Mouse (Mus musculus): ENCODE results near the gene Vdac1. TPM values are rescaled to one million over a fixed set of nuclear protein-coding genes. Genes with fewer than 3 reads are reported as not detected.

Vdac1 gene
- polyA plus RNA-seq (2012; ENCODE audit: insufficient read depth, insufficient read length, missing spikeins): 116 and 118 TPM in 2 replicates

DNA sequence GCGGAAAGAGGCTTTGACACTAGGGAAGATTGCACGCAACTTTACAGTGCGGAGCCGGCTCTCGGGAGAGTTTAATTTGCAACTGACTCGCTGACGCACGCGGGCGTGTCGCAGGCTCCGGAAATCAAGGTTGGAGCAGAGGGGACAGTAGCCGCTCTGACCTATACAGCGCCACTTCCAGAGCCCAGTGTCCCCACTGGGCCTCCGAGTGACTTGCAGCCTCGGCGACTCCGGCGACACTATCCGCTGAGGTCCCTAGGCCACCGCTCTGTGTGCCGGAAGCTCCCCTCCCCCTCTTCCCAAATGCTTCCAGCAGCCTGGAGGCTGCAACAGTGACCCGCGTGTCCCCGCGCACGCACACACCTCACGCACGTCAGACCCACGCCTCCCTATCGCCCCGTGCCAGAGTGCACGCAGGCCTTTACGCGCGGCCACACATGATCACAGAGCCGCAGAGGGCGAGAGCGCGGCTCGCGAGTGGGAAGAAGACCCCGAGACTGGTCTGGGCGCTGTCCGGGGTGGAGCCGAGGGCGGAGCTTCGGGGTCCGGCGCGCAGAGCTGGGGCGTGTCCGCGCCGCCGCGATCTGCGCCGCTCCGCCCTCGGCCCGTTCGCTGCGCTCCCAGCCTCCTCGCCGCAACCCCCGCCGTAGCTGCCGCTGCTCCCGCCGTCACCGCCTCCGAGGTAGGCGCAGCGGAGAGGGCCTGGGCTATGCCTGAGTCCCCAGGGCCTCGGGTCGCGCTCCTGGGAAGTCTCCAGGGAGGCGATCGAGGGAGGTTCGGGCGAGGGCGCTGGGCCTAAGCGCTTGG lies at the start of gene Vdac1:
Gene Vdac1, plus strand, starts transcription at position 390 of the 807 bp plus-strand sequence.
- H3K4me1 ChIP-seq (ENCODE audit: control insufficient read depth, insufficient read depth, low read length): peaks cover 25% of the 10 kb centered on the region
- TF ChIP-seq CTCF (IDR thresholded peaks at IDR 0.05; ENCODE audit: low read depth, low read length): no peak
- no peak for TF ChIP-seq POLR2A (IDR thresholded peaks at IDR 0.05; ENCODE audit: borderline replicate concordance, low read depth, low read length)
- peak within 1 kb of the TSS; percentile 98 for H3K4me3 ChIP-seq (ENCODE audit: insufficient read depth, low read length)
- peak within 1 kb of the TSS; percentile 96 for H3K27ac ChIP-seq (ENCODE audit: insufficient read depth, low read depth, low read length)

- Histone ChIP-seq H3K27ac (ENCODE audit: insufficient read depth, low read depth, low read length) (no peak overlapping the region), H3K4me3 (ENCODE audit: insufficient read depth, low read length) (no peak overlapping the region), H3K4me1 (ENCODE audit: control insufficient read depth, insufficient read depth, low read length) (no peaks in the 10 kb centered on the region)
- TF ChIP-seq POLR2A (IDR thresholded peaks at IDR 0.05; ENCODE audit: borderline replicate concordance, low read depth, low read length): no peak
- no peak for TF ChIP-seq CTCF (IDR thresholded peaks at IDR 0.05; ENCODE audit: low read depth, low read length)
Measured at GRCm38 (mm10) chr11:52314102-52314793, 46.4 kb upstream of the Vdac1 start.

DNA sequence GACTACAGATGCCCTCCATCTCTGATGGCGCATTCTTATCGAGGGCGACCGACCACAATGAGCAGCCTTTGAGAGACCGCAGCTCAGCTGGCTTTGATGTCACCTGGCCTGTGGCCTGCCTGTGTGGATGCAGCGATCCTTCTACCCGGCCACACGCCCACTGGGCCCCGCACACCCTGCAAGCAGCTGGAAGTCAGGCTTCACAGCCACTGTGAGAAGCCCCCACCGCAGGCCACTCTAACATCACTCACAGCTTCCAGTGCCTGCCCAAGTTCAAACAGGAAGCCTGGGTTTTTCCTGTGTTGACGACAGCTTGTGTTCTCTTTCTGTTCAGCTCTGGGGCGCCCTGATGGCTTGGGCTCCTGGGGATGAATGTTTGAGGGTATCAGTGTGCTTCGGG lies 42.2 kb upstream of the Vdac1 start:
- H3K27ac ChIP-seq (ENCODE audit: insufficient read depth, low read depth, low read length): no peak overlapping the region
- no peak overlapping the region for H3K4me3 ChIP-seq (ENCODE audit: insufficient read depth, low read length)
- TF ChIP-seq CTCF (IDR thresholded peaks at IDR 0.05; ENCODE audit: low read depth, low read length) (no peak), POLR2A (IDR thresholded peaks at IDR 0.05; ENCODE audit: borderline replicate concordance, low read depth, low read length) (no peak)
- no peaks in the 10 kb centered on the region for H3K4me1 ChIP-seq (ENCODE audit: control insufficient read depth, insufficient read depth, low read length)

DNA sequence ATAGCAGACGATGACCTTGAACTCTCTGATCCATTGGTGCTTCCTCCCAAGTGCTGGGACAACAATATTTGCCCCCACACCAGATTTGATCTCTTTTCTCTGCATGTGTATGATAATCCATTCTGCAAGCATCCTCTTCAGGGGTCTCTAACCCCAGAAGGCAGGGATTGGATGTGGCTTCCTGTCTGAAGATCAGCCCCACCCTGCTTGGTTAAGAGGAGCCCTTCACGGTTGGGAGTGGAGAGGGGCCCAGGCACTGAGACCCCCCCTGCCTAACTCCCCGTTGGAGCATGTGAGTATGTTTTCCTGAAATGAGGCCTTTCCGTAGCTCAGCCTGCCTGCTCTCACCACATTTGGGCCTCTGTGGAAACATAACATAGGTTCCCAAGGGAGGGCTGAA lies 41.0 kb upstream of the Vdac1 start:
- no peak overlapping the region for H3K27ac ChIP-seq (ENCODE audit: insufficient read depth, low read depth, low read length)
- TF ChIP-seq CTCF (IDR thresholded peaks at IDR 0.05; ENCODE audit: low read depth, low read length) (no peak), POLR2A (IDR thresholded peaks at IDR 0.05; ENCODE audit: borderline replicate concordance, low read depth, low read length) (no peak)
- H3K4me3 ChIP-seq (ENCODE audit: insufficient read depth, low read length): no peak overlapping the region
- H3K4me1 ChIP-seq (ENCODE audit: control insufficient read depth, insufficient read depth, low read length): no peaks in the 10 kb centered on the region

GRCm38 (mm10) chr11:52320529-52320928 lies 40.1 kb upstream of the Vdac1 start:
- TF ChIP-seq POLR2A (IDR thresholded peaks at IDR 0.05; ENCODE audit: borderline replicate concordance, low read depth, low read length): no peak
- TF ChIP-seq CTCF (IDR thresholded peaks at IDR 0.05; ENCODE audit: low read depth, low read length): no peak
- H3K4me1 ChIP-seq (ENCODE audit: control insufficient read depth, insufficient read depth, low read length): no peaks in the 10 kb centered on the region
- H3K27ac ChIP-seq (ENCODE audit: insufficient read depth, low read depth, low read length): no peak overlapping the region
- no peak overlapping the region for H3K4me3 ChIP-seq (ENCODE audit: insufficient read depth, low read length)

DNA sequence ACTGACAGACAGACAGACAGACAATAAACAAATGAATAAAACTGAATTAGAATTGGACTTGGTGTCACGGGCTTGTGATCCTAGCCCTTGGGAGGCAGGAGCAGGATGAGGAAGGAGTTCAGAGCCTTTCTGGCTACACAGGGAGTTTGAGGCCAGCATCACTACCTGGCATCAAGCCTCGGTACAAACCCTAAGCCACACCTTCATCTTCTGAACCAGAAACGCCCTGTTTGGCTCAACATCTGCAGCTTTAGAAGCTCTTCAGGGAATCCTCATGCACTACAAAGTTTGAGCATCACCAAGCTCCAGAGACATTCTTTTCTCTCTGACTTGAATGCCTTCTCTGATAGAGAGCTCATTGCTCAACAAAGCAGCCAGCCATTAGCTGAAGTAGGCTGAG lies 39.1 kb upstream of the Vdac1 start:
- TF ChIP-seq CTCF (IDR thresholded peaks at IDR 0.05; ENCODE audit: low read depth, low read length) (no peak), POLR2A (IDR thresholded peaks at IDR 0.05; ENCODE audit: borderline replicate concordance, low read depth, low read length) (no peak)
- Histone ChIP-seq H3K4me1 (ENCODE audit: control insufficient read depth, insufficient read depth, low read length) (no peaks in the 10 kb centered on the region), H3K27ac (ENCODE audit: insufficient read depth, low read depth, low read length) (no peak overlapping the region), H3K4me3 (ENCODE audit: insufficient read depth, low read length) (no peak overlapping the region)

- TF ChIP-seq POLR2A (IDR thresholded peaks at IDR 0.05; ENCODE audit: borderline replicate concordance, low read depth, low read length) (no peak), CTCF (IDR thresholded peaks at IDR 0.05; ENCODE audit: low read depth, low read length) (no peak)
- Histone ChIP-seq H3K4me3 (ENCODE audit: insufficient read depth, low read length) (no peak overlapping the region), H3K27ac (ENCODE audit: insufficient read depth, low read depth, low read length) (no peak overlapping the region)
Measured at GRCm38 (mm10) chr11:52324442-52325367, 36.0 kb upstream of the Vdac1 start.

GRCm38 (mm10) chr11:52327313-52327712 lies 33.3 kb upstream of the Vdac1 start:
- no peak overlapping the region for H3K27ac ChIP-seq (ENCODE audit: insufficient read depth, low read depth, low read length)
- TF ChIP-seq POLR2A (IDR thresholded peaks at IDR 0.05; ENCODE audit: borderline replicate concordance, low read depth, low read length) (no peak), CTCF (IDR thresholded peaks at IDR 0.05; ENCODE audit: low read depth, low read length) (no peak)

More at GRCm38 (mm10) chr11:52324442-52325367, 36.0 kb upstream of the Vdac1 start:
- no peaks in the 10 kb centered on the region for H3K4me1 ChIP-seq (ENCODE audit: control insufficient read depth, insufficient read depth, low read length)

GRCm38 (mm10) chr11:52332421-52333118 lies 28.1 kb upstream of the Vdac1 start:
- TF ChIP-seq CTCF (IDR thresholded peaks at IDR 0.05; ENCODE audit: low read depth, low read length) (no peak), POLR2A (IDR thresholded peaks at IDR 0.05; ENCODE audit: borderline replicate concordance, low read depth, low read length) (no peak)
- Histone ChIP-seq H3K4me1 (ENCODE audit: control insufficient read depth, insufficient read depth, low read length) (peaks cover 5% of the 10 kb centered on the region), H3K4me3 (ENCODE audit: insufficient read depth, low read length) (no peak overlapping the region), H3K27ac (ENCODE audit: insufficient read depth, low read depth, low read length) (no peak overlapping the region)

More at GRCm38 (mm10) chr11:52327313-52327712, 33.3 kb upstream of the Vdac1 start:
- no peak overlapping the region for H3K4me3 ChIP-seq (ENCODE audit: insufficient read depth, low read length)
- no peaks in the 10 kb centered on the region for H3K4me1 ChIP-seq (ENCODE audit: control insufficient read depth, insufficient read depth, low read length)

All from bone marrow macrophage, adult 2 months (primary cell).